Mouse (Mus musculus): ENCODE results near the gene Cp. TPM values are rescaled to one million over a fixed set of nuclear protein-coding genes. Genes with fewer than 3 reads are reported as not detected.
A peak's percentile ranks its signal among the peaks of the same experiment; 100 is the strongest.
"Not testable (repeated sequence)": the region's sequence is repeated elsewhere in the genome, so short reads cannot be mapped to it uniquely, and the experiment has no call there.

Cp gene
- 10 to 100 TPM; 40.1 to 62.7 TPM for total RNA-seq (2021)
- long read RNA-seq, experiment 1, full-length matches to known transcripts = 1 of 15 reads
- long read RNA-seq, experiment 1, partial matches to known transcripts = 12 of 15 reads
- long read RNA-seq, experiment 1, other reads (novel, unspliced or antisense) = 2 of 15 reads
- long read RNA-seq, experiment 2, full-length matches to known transcripts = 2 of 8 reads
- long read RNA-seq, experiment 2, partial matches to known transcripts = 2 of 8 reads
- long read RNA-seq, experiment 2, other reads (novel, unspliced or antisense) = 4 of 8 reads

- no peak for DNase-seq
These were observed at the start of gene Cp for GRCm38 (mm10) chr3:19956885-19957284. Gene Cp (plus strand): TSS chr3:19957054.

- no peak for DNase-seq
These were observed 8.3 kb upstream of the Cp start for GRCm38 (mm10) chr3:19948552-19948951.

- DNase-seq = not testable (repeated sequence)
These were observed 7.5 kb upstream of the Cp start for GRCm38 (mm10) chr3:19949401-19949800.

- no peak for DNase-seq
These were observed 3.4 kb upstream of the Cp start for GRCm38 (mm10) chr3:19953425-19953824.

- peak; percentile 63 to 73 for DNase-seq
These were observed 3.0 kb upstream of the Cp start for GRCm38 (mm10) chr3:19953865-19954264.

- no peak for DNase-seq
These were observed 1.2 kb downstream of the Cp start for GRCm38 (mm10) chr3:19958031-19958430.

GRCm38 (mm10) chr3:19958983-19959382, 2.1 kb downstream of the Cp start:
- no peak for DNase-seq

GRCm38 (mm10) chr3:19960570-19961114, 3.8 kb downstream of the Cp start:
- no peak for DNase-seq

GRCm38 (mm10) chr3:19961341-19961740, 4.5 kb downstream of the Cp start:
- DNase-seq = no peak

- DNase-seq = no peak
These were observed 6.1 kb downstream of the Cp start for GRCm38 (mm10) chr3:19962769-19963513.

GRCm38 (mm10) chr3:19964625-19965188, 7.9 kb downstream of the Cp start:
- DNase-seq = no peak

- DNase-seq = no peak
These were observed 8.4 kb downstream of the Cp start for GRCm38 (mm10) chr3:19965239-19965638.

GRCm38 (mm10) chr3:19966072-19966471, 9.2 kb downstream of the Cp start:
- no peak for DNase-seq

GRCm38 (mm10) chr3:19978474-19978873, 21.6 kb downstream of the Cp start:
- DNase-seq = peak in 1 of 2 experiments; percentile 23

- DNase-seq = no peak
These were observed 24.3 kb downstream of the Cp start for GRCm38 (mm10) chr3:19981156-19981555.

- no peak for DNase-seq
These were observed 26.0 kb downstream of the Cp start for GRCm38 (mm10) chr3:19982846-19983245.

- no peak for DNase-seq
These were observed 29.3 kb downstream of the Cp start for GRCm38 (mm10) chr3:19986123-19986522.

GRCm38 (mm10) chr3:19990031-19990430, 33.2 kb downstream of the Cp start:
- DNase-seq = peak in 1 of 2 experiments; percentile 20

GRCm38 (mm10) chr3:19992388-19992787, 35.5 kb downstream of the Cp start:
- no peak for DNase-seq

- DNase-seq = no peak
These were observed 42.7 kb downstream of the Cp start for GRCm38 (mm10) chr3:19999551-19999950.

GRCm38 (mm10) chr3:20000806-20001205, 44.0 kb downstream of the Cp start:
- DNase-seq = no peak

GRCm38 (mm10) chr3:20002786-20003185, 45.9 kb downstream of the Cp start:
- peak; percentile 35 to 47 for DNase-seq

- no peak for DNase-seq
These were observed 47.6 kb downstream of the Cp start for GRCm38 (mm10) chr3:20004422-20004821.

All from adrenal gland, postnatal 36 days (tissue).